Mouse (Mus musculus): ENCODE measurements around the gene Stk11. TPM values are rescaled to one million over a fixed set of nuclear protein-coding genes. Genes with fewer than 3 reads are reported as not detected.
"Not testable (repeated sequence)": the region's sequence is repeated elsewhere in the genome, so short reads cannot be mapped to it uniquely, and the experiment has no call there.

The Stk11 gene
- polyA plus RNA-seq, 1 experiment from 2014 or later: 11.7 TPM

DNA sequence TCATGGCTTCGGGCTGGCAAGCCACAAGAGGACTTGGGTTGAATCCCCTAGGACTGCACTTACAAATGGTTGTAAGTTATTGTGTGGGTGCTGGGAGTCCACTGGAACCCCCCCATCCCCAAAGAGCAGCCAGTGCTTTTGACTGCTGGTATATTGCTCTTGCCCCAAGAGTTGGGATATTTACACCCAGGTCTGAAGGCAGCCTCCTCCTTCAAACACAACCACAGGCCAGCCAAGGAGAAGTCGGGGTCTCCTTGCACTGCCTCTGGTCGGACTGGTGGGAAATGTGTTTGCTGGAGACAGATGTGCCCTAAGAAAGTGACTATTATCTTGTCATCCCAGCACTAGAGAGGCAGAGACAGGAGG, 46.6 kb downstream of the Stk11 start:
- no peak for TF ChIP-seq CTCF (IDR thresholded peaks at IDR 0.05; ENCODE audit: low read depth)
- WGBS: 84% methylated on average over 3 of the region's 3 CpGs
- no peak for ATAC-seq
- no peaks in the 10 kb centered on the region for H3K9me3 ChIP-seq (ENCODE audit: control insufficient read depth)
- no peak overlapping the region for H3K4me2 ChIP-seq (replicated peaks; ENCODE audit: low read depth)
- no peak overlapping the region for H3K4me3 ChIP-seq (ENCODE audit: low read depth, low read length)
- peak overlapping the region; percentile 92; the same call in 1 of the 2 replicates for H3K27ac ChIP-seq (ENCODE audit: low read depth, low read length)
- no peaks in the 10 kb centered on the region for H3K27me3 ChIP-seq (replicated peaks; ENCODE audit: control insufficient read depth, insufficient read depth, low read length)
- H3K9ac ChIP-seq (ENCODE audit: low read depth, low read length): no peak overlapping the region
- peaks cover 4% of the 10 kb centered on the region for H3K36me3 ChIP-seq (ENCODE audit: control insufficient read depth, insufficient read depth)
- peaks cover 42% of the 10 kb centered on the region for H3K4me1 ChIP-seq (replicated peaks; ENCODE audit: control insufficient read depth, insufficient read depth, low read length)

DNA sequence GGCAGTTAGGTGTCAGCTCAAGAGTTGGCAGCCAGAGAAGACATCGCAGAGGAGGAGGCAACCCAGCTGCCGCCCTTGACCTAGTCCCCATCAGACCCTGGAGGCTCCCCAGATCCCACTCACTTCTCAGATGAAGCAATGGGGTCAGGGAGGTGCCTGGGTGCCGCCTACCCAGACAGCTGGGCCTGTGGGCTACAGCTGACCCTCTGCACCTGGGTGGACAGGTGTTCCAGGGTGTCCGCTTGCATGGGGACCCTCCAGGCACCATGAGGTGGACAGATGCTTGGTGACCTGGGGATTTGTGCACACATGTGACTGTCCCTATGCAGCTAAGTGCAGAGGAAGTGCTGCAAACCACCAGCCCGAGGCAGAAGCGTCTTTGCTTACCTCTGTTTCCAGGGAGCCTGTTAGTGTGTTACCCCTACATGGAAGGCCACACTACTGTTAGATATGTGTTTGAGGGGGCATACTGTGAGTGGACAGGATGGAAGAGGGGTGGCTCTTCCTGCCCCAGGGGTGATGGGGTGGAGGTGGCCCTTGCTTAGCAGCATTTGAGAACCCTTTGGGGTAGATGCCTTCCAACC, 47.2 kb downstream of the Stk11 start:
- Histone ChIP-seq H3K36me3 (ENCODE audit: control insufficient read depth, insufficient read depth) (no peaks in the 10 kb centered on the region), H3K9me3 (ENCODE audit: control insufficient read depth) (no peaks in the 10 kb centered on the region), H3K27me3 (replicated peaks; ENCODE audit: control insufficient read depth, insufficient read depth, low read length) (no peaks in the 10 kb centered on the region), H3K4me2 (replicated peaks; ENCODE audit: low read depth) (no peak overlapping the region), H3K27ac (ENCODE audit: low read depth, low read length) (0 out of 2 replicates have a peak overlapping the region, but pooled peaks have one; percentile 92), H3K4me1 (replicated peaks; ENCODE audit: control insufficient read depth, insufficient read depth, low read length) (peaks cover 39% of the 10 kb centered on the region), H3K9ac (ENCODE audit: low read depth, low read length) (no peak overlapping the region), H3K4me3 (ENCODE audit: low read depth, low read length) (no peak overlapping the region)
- TF ChIP-seq CTCF (IDR thresholded peaks at IDR 0.05; ENCODE audit: low read depth): no peak
- whole genome bisulfite sequencing: 76% methylated on average over 6 of the region's 6 CpGs
- no peak for ATAC-seq

DNA sequence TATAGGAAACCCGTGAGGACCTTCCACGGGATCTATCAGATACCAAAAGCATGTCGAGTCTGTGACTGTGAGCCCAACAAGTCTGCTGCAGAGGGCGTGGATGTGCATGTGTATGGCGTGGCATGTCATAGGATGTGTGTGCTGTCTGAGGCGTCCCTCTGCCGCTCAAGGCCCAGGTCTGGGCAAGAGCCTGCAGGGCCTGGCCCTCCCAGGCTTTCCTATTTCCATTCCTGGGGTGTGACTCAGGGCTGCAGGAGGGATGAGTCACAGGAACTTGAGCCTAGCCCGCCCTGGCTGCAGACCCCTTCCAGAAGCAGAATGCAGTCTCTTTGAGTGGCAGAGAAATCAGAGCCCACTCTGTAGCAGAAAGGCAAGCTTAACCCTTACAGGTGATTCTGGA, 48.1 kb downstream of the Stk11 start:
- H3K4me2 ChIP-seq (replicated peaks; ENCODE audit: low read depth): 0 out of 2 replicates have a peak overlapping the region, but pooled peaks have one; percentile 1
- peaks cover 38% of the 10 kb centered on the region for H3K4me1 ChIP-seq (replicated peaks; ENCODE audit: control insufficient read depth, insufficient read depth, low read length)
- WGBS: 68% methylated on average over 8 of the region's 8 CpGs
- H3K4me3 ChIP-seq (ENCODE audit: low read depth, low read length): no peak overlapping the region
- no peak overlapping the region for H3K27ac ChIP-seq (ENCODE audit: low read depth, low read length)
- H3K9me3 ChIP-seq (ENCODE audit: control insufficient read depth): no peaks in the 10 kb centered on the region
- no peaks in the 10 kb centered on the region for H3K36me3 ChIP-seq (ENCODE audit: control insufficient read depth, insufficient read depth)
- TF ChIP-seq CTCF (IDR thresholded peaks at IDR 0.05; ENCODE audit: low read depth): no peak
- H3K9ac ChIP-seq (ENCODE audit: low read depth, low read length): no peak overlapping the region
- no peaks in the 10 kb centered on the region for H3K27me3 ChIP-seq (replicated peaks; ENCODE audit: control insufficient read depth, insufficient read depth, low read length)
- no peak for ATAC-seq

DNA sequence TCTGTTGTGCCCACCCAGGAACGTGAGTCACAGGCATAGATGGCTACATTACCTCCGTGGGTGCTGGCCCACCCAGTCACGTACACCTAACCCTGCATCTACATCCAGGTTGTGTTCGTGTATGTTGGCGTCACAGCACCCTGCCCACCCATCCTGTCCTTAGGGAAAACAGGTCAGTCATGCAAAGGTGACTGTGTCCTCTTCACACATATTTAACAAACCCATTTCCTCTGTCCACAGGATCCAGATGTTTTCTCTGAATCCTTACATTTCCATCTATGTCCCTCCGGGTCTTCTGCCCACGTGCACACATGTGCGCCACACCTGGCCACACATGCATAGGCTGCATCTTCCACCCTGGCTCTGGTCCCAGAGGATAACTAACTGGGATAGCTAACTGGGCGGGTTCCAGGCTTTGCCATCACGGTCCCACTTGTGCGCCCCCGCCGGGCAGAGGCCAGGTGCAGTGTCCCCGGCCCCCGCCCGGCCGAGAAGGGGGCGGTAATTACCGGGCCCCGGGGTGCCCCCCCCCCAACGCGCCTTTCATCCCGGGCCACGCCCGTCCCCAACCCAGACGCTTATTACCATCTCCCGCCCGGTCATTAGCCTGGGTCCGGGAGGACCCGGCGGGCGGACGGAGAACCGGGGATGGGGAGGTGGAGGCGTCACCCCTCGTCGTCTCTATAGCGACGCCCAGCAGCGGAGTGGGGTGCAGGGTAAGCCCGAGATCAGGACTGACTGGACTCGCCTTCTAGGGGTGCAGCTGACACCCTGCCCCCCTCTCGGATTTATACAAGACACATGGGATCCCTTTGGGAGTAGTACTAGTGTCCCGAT, 48.8 kb downstream of the Stk11 start:
- peak overlapping the region; percentile 37 for H3K4me3 ChIP-seq (ENCODE audit: low read depth, low read length)
- peak overlapping the region; percentile 46 for H3K9ac ChIP-seq (ENCODE audit: low read depth, low read length)
- H3K4me2 ChIP-seq (replicated peaks; ENCODE audit: low read depth): peak overlapping the region; percentile 82
- WGBS: 8% methylated on average over 44 of the region's 44 CpGs
- H3K9me3 ChIP-seq (ENCODE audit: control insufficient read depth): no peaks in the 10 kb centered on the region
- ATAC-seq: no peak
- no peak for TF ChIP-seq CTCF (IDR thresholded peaks at IDR 0.05; ENCODE audit: low read depth)
- peaks cover 32% of the 10 kb centered on the region for H3K4me1 ChIP-seq (replicated peaks; ENCODE audit: control insufficient read depth, insufficient read depth, low read length)
- H3K27me3 ChIP-seq (replicated peaks; ENCODE audit: control insufficient read depth, insufficient read depth, low read length): no peaks in the 10 kb centered on the region
- 0 out of 2 replicates have a peak, but pooled peaks cover 3% of the 10 kb centered on the region for H3K36me3 ChIP-seq (ENCODE audit: control insufficient read depth, insufficient read depth)
- H3K27ac ChIP-seq (ENCODE audit: low read depth, low read length): peak overlapping the region; percentile 50

DNA sequence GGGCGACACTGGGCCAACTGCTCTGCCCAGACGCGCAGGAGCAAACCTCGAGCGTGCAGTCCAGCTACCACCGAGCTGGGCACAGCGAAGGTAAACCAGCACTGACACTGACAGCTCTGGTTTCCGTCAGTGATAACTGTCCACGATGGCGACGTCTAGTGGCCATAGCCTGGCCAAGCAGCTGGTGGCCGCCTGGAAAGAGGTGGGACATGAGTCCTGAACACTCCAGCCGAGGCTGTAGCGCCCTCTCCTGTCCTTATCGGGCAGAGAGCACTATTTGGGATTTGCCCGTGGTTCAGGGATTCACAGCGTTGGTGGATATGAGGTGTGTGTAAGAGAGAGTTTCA, 49.4 kb downstream of the Stk11 start:
- H3K4me1 ChIP-seq (replicated peaks; ENCODE audit: control insufficient read depth, insufficient read depth, low read length): peaks cover 29% of the 10 kb centered on the region
- peak; percentile 13 for ATAC-seq
- peak overlapping the region; percentile 37 for H3K4me3 ChIP-seq (ENCODE audit: low read depth, low read length)
- TF ChIP-seq CTCF (IDR thresholded peaks at IDR 0.05; ENCODE audit: low read depth): peak; percentile 100
- H3K27ac ChIP-seq (ENCODE audit: low read depth, low read length): peak overlapping the region; percentile 60
- H3K9ac ChIP-seq (ENCODE audit: low read depth, low read length): peak overlapping the region; percentile 46
- peaks cover 9% of the 10 kb centered on the region for H3K36me3 ChIP-seq (ENCODE audit: control insufficient read depth, insufficient read depth)
- H3K9me3 ChIP-seq (ENCODE audit: control insufficient read depth): no peaks in the 10 kb centered on the region
- 0% methylated on average over 17 of the region's 17 CpGs for WGBS
- no peaks in the 10 kb centered on the region for H3K27me3 ChIP-seq (replicated peaks; ENCODE audit: control insufficient read depth, insufficient read depth, low read length)
- peak overlapping the region; percentile 82 for H3K4me2 ChIP-seq (replicated peaks; ENCODE audit: low read depth)

DNA sequence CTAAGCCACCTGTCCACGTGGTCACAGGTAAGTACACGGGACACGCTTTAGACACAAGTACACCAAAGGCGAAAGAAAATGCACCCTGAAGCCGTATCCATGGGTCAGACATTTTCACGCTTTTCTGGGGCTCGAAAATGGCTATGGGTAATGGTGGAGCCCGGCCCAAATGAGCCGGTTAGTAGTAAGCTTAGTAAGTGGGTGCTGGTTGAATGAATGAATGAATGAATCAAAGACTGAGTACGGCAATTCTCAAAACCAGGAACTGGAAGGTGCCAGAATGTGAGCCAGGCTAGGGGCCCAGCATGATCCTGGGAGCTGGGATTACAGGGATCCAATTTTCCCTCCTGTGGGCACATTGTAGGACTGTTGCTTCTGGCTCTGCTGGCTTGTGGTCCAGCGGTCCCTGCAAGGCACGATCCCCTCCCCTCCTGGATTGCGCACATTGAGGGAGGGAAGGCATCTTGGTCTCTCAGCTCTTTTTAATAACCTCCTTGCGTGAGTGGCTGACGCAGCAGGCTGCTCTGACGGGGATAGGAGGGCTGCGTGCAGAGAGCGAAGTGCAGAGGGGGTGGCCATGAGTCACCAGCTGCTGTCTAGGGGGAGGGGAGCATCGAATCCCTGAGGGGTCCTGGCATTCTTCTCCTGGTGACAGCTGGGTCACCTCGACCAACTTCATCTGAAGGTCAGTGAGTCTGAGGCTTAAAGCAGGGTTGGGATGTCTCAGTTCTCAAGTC, 50.0 kb downstream of the Stk11 start, which contains the start of gene Cirbp:
Gene Cirbp, plus strand, starts transcription at position 594 of the 737 bp plus-strand sequence.
- H3K9ac ChIP-seq (ENCODE audit: low read depth, low read length): peak within 1 kb of the TSS; percentile 46
- H3K27ac ChIP-seq (ENCODE audit: low read depth, low read length): peak within 1 kb of the TSS; percentile 60
- ATAC-seq: no peak
- WGBS: 18% methylated on average over 20 of the region's 20 CpGs
- no peaks in the 10 kb centered on the region for H3K9me3 ChIP-seq (ENCODE audit: control insufficient read depth)
- H3K36me3 ChIP-seq (ENCODE audit: control insufficient read depth, insufficient read depth): peaks cover 14% of the 10 kb centered on the region
- peak within 1 kb of the TSS; percentile 82 for H3K4me2 ChIP-seq (replicated peaks; ENCODE audit: low read depth)
- no peak for TF ChIP-seq CTCF (IDR thresholded peaks at IDR 0.05; ENCODE audit: low read depth)
- H3K27me3 ChIP-seq (replicated peaks; ENCODE audit: control insufficient read depth, insufficient read depth, low read length): no peaks in the 10 kb centered on the region
- peaks cover 23% of the 10 kb centered on the region for H3K4me1 ChIP-seq (replicated peaks; ENCODE audit: control insufficient read depth, insufficient read depth, low read length)
- peak within 1 kb of the TSS; percentile 37 for H3K4me3 ChIP-seq (ENCODE audit: low read depth, low read length)

DNA sequence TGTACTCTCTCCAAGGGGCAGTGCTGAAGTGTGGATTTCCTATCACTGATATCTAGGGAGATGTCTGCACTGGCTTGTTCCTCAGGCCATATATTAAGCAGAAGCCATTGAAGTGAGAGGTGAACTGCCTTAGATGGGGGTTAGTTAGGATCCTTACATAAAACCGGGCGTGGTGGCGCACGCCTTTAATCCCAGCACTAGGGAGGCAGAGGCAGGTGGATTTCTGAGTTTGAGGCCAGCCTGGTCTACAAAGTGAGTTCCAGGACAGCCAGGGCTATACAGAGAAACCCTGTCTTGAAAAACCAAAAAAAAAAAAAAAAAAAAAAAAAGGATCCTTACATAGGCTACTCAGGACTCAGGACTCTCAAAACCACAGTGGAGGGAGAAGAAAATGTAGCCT, 50.5 kb downstream of the Stk11 start:
- H3K27me3 ChIP-seq (replicated peaks; ENCODE audit: control insufficient read depth, insufficient read depth, low read length); ATAC-seq; H3K9me3 ChIP-seq (ENCODE audit: control insufficient read depth); H3K4me3 ChIP-seq (ENCODE audit: low read depth, low read length): not testable (repeated sequence)
- WGBS: 87% methylated on average over 4 of the region's 4 CpGs
- Histone ChIP-seq H3K4me1 (replicated peaks; ENCODE audit: control insufficient read depth, insufficient read depth, low read length) (peaks cover 20% of the 10 kb centered on the region), H3K4me2 (replicated peaks; ENCODE audit: low read depth) (peak overlapping the region; percentile 82), H3K36me3 (ENCODE audit: control insufficient read depth, insufficient read depth) (peaks cover 20% of the 10 kb centered on the region), H3K9ac (ENCODE audit: low read depth, low read length) (0 out of 2 replicates have a peak overlapping the region, but pooled peaks have one; percentile 46), H3K27ac (ENCODE audit: low read depth, low read length) (peak overlapping the region; percentile 60)
